Mouse (Mus musculus) intestine, embryonic 14.5 days (tissue): ENCODE measurements around the gene Mrrf. TPM values are rescaled to one million over a fixed set of nuclear protein-coding genes. Genes with fewer than 3 reads are reported as not detected.
A peak's percentile ranks its signal among the peaks of the same experiment; 100 is the strongest.
"Not testable (repeated sequence)": the region's sequence is repeated elsewhere in the genome, so short reads cannot be mapped to it uniquely, and the experiment has no call there.

ENCODE experiments used
- ATAC-seq: fragments of 200-750 bp; cut with Nextera tagmentation; replicated peaks from 2 replicates; pipeline ENCODE4 v1.8.0; 2017; ENCODE audit warnings: low read depth, moderate number of reproducible peaks, moderate TSS enrichment, moderate library complexity; ENCODE audit not compliant: low FRiP score, low TSS enrichment
- DNase-seq: peaks from one replicate; pipeline ENCODE4 v3.0.0-alpha.2; 2018; ENCODE audit warnings: low spot score
- H3K27ac ChIP-seq: fragments of 300-500 bp; sonication (generic); 2 replicates; pipeline ENCODE4 v1.5.1; 2014; ENCODE audit warnings: low read depth, mild to moderate bottlenecking, control low read depth
- H3K27me3 ChIP-seq: fragments of 300-500 bp; sonication (generic); replicated peaks from 2 replicates; pipeline ENCODE4 v1.6.1; 2014; ENCODE audit warnings: low read length, control low read depth; ENCODE audit not compliant: control insufficient read depth, insufficient read depth
- H3K36me3 ChIP-seq: fragments of 300-500 bp; sonication (generic); 2 replicates; pipeline ENCODE4 v1.6.1; 2014; ENCODE audit warnings: low read length, control low read depth; ENCODE audit not compliant: control insufficient read depth, insufficient read depth
- H3K4me1 ChIP-seq: fragments of 300-500 bp; sonication (generic); replicated peaks from 2 replicates; pipeline ENCODE4 v1.6.1; 2014; ENCODE audit warnings: low read length, control low read depth, mixed read lengths; ENCODE audit not compliant: control insufficient read depth, insufficient read depth
- H3K4me2 ChIP-seq: fragments of 300-500 bp; sonication (generic); 2 replicates; pipeline ENCODE4 v1.6.1; 2014; ENCODE audit warnings: low read length
- H3K4me3 ChIP-seq: fragments of 300-500 bp; sonication (generic); 2 replicates; pipeline ENCODE4 v1.5.1; 2014; ENCODE audit warnings: low read depth, low read length, control low read depth, mixed read lengths
- H3K9ac ChIP-seq: fragments of 300-500 bp; sonication (generic); 2 replicates; pipeline ENCODE4 v1.6.1; 2014; ENCODE audit warnings: mild to moderate bottlenecking, low read length
- H3K9me3 ChIP-seq: fragments of 300-500 bp; sonication (generic); 2 replicates; pipeline ENCODE4 v1.6.1; 2016; ENCODE audit warnings: low read length, control low read depth; ENCODE audit not compliant: control insufficient read depth
- WGBS: fragments of 180-500 bp; shearing (Covaris S2); extraction: QIAGEN DNeasy Blood & Tissue Kit; methylation state at CpG from one replicate; pipeline ENCODE4 v1.1.7; 2014; 5-methylcytosine and 5-hydroxymethylcytosine counted together
- polyA plus RNA-seq: library from polyadenylated mRNA; unstranded; fragments of >200 nt; fragmentation: Nextera tagmentation; extraction: Ambion mirVana; gene quantifications from 2 replicates; pipeline ENCODE4 v1.2.1, GENCODE M21; 2014

Gene Mrrf
- polyA plus RNA-seq, 1 experiment from 2014 or later: 33.3 TPM

GRCm38 (mm10) chr2:36184192-36184591 is 48.0 kb downstream of the Mrrf start:
- no peak overlapping the region for H3K4me3 ChIP-seq
- WGBS: 82% methylated on average over 2 of the region's 2 CpGs
- no peaks in the 10 kb centered on the region for H3K9me3 ChIP-seq
- DNase-seq (no peak), ATAC-seq (no peak)
- H3K27ac ChIP-seq: no peak overlapping the region
- H3K27me3 ChIP-seq: no peaks in the 10 kb centered on the region
- H3K9ac ChIP-seq: no peak overlapping the region
- H3K4me2 ChIP-seq: no peak overlapping the region
- no peaks in the 10 kb centered on the region for H3K4me1 ChIP-seq
- no peaks in the 10 kb centered on the region; the same call in 1 of the 2 replicates for H3K36me3 ChIP-seq

GRCm38 (mm10) chr2:36184876-36185275 is 48.7 kb downstream of the Mrrf start:
- ATAC-seq (no peak), DNase-seq (no peak)
- H3K36me3 ChIP-seq: no peaks in the 10 kb centered on the region
- H3K27ac ChIP-seq: no peak overlapping the region
- no peak overlapping the region for H3K4me2 ChIP-seq
- 62% methylated on average over 6 of the region's 6 CpGs for WGBS
- H3K27me3 ChIP-seq: no peaks in the 10 kb centered on the region
- H3K9ac ChIP-seq: no peak overlapping the region
- H3K9me3 ChIP-seq: no peaks in the 10 kb centered on the region
- no peak overlapping the region for H3K4me3 ChIP-seq
- no peaks in the 10 kb centered on the region for H3K4me1 ChIP-seq

GRCm38 (mm10) chr2:36189200-36189599 is 53.0 kb downstream of the Mrrf start:
- not testable (repeated sequence) for H3K4me3 ChIP-seq, H3K27me3 ChIP-seq, H3K9me3 ChIP-seq, H3K9ac ChIP-seq, H3K4me2 ChIP-seq, H3K27ac ChIP-seq, H3K36me3 ChIP-seq, ATAC-seq, DNase-seq
- WGBS: 81% methylated on average over 6 of the region's 6 CpGs
- H3K4me1 ChIP-seq: peaks cover 15% of the 10 kb centered on the region

GRCm38 (mm10) chr2:36191098-36191941 is 55.1 kb downstream of the Mrrf start:
- Histone ChIP-seq H3K4me2 (no peak overlapping the region), H3K4me1 (peaks cover 15% of the 10 kb centered on the region), H3K4me3 (no peak overlapping the region), H3K27me3 (no peaks in the 10 kb centered on the region), H3K36me3 (no peaks in the 10 kb centered on the region), H3K27ac (no peak overlapping the region), H3K9me3 (no peaks in the 10 kb centered on the region), H3K9ac (no peak overlapping the region)
- whole genome bisulfite sequencing: 24% methylated on average over 12 of the region's 12 CpGs
- DNase-seq (no peak), ATAC-seq (no peak)

DNA sequence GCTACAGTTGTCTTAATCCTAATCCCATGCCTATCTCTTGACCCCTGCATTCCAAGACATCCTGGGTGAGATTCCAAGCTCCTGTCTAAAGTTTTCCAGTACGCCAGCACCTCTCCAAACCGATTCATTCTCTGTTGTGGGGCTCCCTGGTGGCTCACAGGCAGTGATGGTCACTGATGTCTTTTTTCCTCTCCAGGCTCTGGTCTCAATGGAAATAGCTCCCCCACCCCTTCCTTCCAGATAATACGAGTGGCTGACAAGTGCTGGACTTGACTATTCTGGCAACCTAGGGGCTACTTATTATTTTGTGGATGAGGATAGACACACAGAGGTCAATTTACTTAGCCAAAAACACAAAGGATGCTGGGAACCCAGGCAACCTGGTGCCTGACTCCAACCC is 60.8 kb downstream of the Mrrf start:
- Histone ChIP-seq H3K27ac (no peak overlapping the region), H3K9me3 (no peaks in the 10 kb centered on the region), H3K27me3 (peaks cover 29% of the 10 kb centered on the region), H3K4me1 (peaks cover 6% of the 10 kb centered on the region; the same call in 1 of the 2 replicates), H3K9ac (no peak overlapping the region), H3K4me2 (no peak overlapping the region), H3K36me3 (no peaks in the 10 kb centered on the region), H3K4me3 (no peak overlapping the region)
- ATAC-seq (no peak), DNase-seq (no peak)
- 63% methylated on average over 3 of the region's 3 CpGs for WGBS

DNA sequence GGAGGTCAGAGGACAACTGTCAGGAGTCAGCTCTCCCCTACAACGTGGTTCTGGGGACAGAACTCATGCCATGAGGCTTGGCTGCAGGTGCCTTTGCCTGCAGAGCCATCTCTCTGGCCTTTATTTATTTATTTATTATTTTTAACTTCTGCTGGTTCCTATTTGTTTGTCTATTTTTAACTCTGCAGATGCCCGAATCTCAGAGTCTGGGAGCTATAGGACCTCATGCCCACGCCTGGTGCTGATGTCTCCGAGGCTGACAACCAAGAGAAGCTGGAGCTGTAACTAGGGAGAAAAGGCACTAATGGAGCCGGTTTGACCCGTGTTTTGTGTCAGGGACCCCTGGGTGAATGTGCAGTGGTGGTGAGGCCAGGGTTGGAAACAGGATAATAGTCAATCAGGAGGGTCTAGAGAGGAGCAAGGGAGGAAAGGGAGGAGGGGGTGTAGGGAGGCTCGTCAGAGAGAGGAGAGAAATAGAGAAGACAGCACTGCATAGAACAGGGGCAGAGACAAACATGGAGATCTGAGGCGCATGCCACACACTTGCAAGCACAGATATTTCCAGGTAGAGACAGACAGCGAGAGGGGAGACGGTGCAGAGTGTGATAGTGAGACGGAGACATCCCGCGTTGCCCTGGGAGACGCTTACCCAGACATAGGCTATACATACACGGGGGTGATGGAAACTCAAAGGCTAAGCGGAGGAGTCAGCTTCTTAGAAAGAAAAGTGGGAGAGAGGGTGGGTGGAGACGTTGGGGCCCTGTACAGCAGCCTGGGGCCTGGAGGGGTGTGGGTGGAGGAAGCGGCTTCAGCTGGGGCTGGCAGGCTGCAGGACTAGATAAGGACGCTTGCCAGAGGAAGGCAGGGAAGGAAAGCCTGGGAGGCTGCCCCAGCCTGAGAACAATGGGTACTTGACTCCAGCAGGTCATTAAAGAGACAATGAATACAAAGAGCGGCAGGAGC is 62.0 kb downstream of the Mrrf start:
- ATAC-seq: peak; percentile 53
- Histone ChIP-seq H3K4me2 (peak overlapping the region; percentile 33), H3K9me3 (no peaks in the 10 kb centered on the region), H3K4me1 (peaks cover 16% of the 10 kb centered on the region; the same call in 1 of the 2 replicates), H3K27me3 (peaks cover 41% of the 10 kb centered on the region), H3K36me3 (no peaks in the 10 kb centered on the region), H3K9ac (no peak overlapping the region), H3K27ac (no peak overlapping the region), H3K4me3 (no peak overlapping the region)
- no peak for DNase-seq
- 19% methylated on average over 20 of the region's 20 CpGs for WGBS

DNA sequence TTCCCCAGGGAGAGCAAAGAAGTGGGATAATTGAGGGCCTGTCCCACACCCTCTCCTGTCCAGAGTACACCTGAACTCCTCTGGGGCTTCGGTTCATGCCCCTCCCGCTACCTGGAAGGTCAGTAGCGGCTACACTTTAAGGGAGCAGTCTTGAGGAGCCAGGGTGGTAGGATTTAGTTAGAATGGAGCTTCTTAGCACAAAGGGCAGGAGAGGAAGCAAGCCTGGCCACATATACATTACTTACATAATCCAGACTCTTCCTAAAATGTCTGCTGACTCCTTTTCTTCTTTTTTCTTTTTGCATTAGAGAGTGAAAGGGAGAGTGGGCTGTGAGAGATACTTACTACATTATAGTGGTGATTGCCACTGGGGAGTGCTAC is 62.7 kb downstream of the Mrrf start:
- Histone ChIP-seq H3K9me3 (no peaks in the 10 kb centered on the region), H3K4me1 (peaks cover 22% of the 10 kb centered on the region), H3K9ac (no peak overlapping the region), H3K36me3 (no peaks in the 10 kb centered on the region), H3K27me3 (peaks cover 48% of the 10 kb centered on the region), H3K27ac (no peak overlapping the region), H3K4me2 (peak overlapping the region; percentile 33), H3K4me3 (no peak overlapping the region)
- DNase-seq (no peak), ATAC-seq (0 out of 2 replicates have a peak, but pooled peaks have one; percentile 2)
- WGBS: 24% methylated on average over 3 of the region's 3 CpGs

DNA sequence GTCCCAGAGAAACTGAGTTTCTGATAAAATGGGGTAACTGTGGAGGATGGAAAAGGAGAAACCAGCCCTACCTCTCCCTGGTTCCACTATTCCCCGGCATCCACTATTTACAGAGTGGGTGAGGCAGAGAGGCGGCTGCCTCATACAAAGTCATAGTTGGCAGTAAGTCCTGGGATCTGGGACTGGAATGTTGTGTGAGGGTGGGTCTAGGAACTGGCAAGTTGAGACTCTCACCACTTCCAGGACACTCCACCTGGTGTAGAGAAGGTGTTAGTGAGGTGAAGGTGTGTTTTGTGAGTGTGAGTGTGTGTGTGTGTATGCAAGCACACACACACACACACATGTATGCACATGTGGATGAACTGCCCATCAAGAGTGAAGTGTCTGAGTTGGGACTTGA is 64.6 kb downstream of the Mrrf start:
- DNase-seq: no peak
- H3K4me1 ChIP-seq: peaks cover 22% of the 10 kb centered on the region
- 84% methylated on average over 2 of the region's 2 CpGs for WGBS

More for the DNA sequence above, 64.6 kb downstream of the Mrrf start:
- Histone ChIP-seq H3K4me2 (no peak overlapping the region), H3K9ac (no peak overlapping the region), H3K9me3 (no peaks in the 10 kb centered on the region), H3K27me3 (peaks cover 57% of the 10 kb centered on the region), H3K4me3 (no peak overlapping the region), H3K36me3 (no peaks in the 10 kb centered on the region), H3K27ac (no peak overlapping the region)
- no peak for ATAC-seq
